In the genomic region with DNA sequence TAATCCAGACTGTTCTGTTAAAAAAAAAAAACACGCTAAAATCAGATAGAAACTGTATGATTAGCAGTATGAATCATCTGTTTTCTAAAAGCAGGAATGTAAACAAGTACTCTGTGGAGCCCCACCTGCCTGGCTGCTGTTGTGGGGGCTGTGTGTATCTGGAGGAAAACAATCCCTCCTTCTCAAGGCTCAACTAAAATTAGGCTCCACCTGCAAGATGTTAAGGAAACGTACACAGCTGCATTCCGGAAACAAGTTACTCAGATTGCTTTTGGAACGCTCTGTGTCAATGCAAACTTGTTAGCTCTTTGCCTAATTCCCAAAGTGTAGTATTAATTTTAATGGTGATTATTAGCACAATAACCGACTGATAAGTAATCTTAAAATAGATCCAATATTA, we compare ENCODE assay signal across 24 mouse cellular contexts.
DNase-seq lines count a peak whose midpoint lies in the region; ATAC-seq and TF ChIP-seq lines count a peak whose summit lies in the region.
"Had no signal": no experiment of that assay in that cellular context is flagged by ENCODE, and none has a peak within 500 bp of the region (broad histone marks: within the 10 kb centered on the region; RNA-seq: fewer than 3 reads in every experiment).

No protein-coding gene starts in this region.

- no peaks in the 10 kb centered on the region for H3K36me3 ChIP-seq in intestine, embryonic 15.5 days
- H3K36me3 ChIP-seq in intestine, embryonic 16.5 days (ENCODE audit: control insufficient read depth, insufficient read depth, low read length), result no peaks in the 10 kb centered on the region
- no peaks in the 10 kb centered on the region for H3K36me3 ChIP-seq in embryonic facial prominence, embryonic 13.5 days
- no peaks in the 10 kb centered on the region for H3K36me3 ChIP-seq in hindbrain, postnatal 0 days (ENCODE audit: insufficient read depth, low read length)
- H3K36me3 ChIP-seq: embryonic facial prominence, embryonic 12.5 days; G1E; heart, embryonic 15.5 days; hindbrain, embryonic 10.5 days; limb, embryonic 13.5 days; liver, embryonic 12.5 days; midbrain, embryonic 12.5 days; neural tube, embryonic 15.5 days had no signal

- 0 out of 2 replicates have a peak overlapping the region, but pooled peaks have one; percentile 7 for H3K27ac ChIP-seq in intestine, embryonic 15.5 days
- H3K27ac ChIP-seq in intestine, embryonic 16.5 days (ENCODE audit: low read length), result no peak overlapping the region
- no peak overlapping the region for H3K27ac ChIP-seq in embryonic facial prominence, embryonic 13.5 days
- H3K27ac ChIP-seq in hindbrain, postnatal 0 days, result no peak overlapping the region
- H3K27ac ChIP-seq: embryonic facial prominence, embryonic 12.5 days; limb, embryonic 13.5 days; liver, embryonic 12.5 days; midbrain, embryonic 12.5 days; neural tube, embryonic 15.5 days had no signal

- DNase-seq in urinary bladder, postnatal 14 days (ENCODE audit: low spot score), result peak; percentile 43
- DNase-seq in urinary bladder, adult 18-20 months (ENCODE audit: low spot score in 2 of 2), result no peak
- no peak for DNase-seq in hindbrain, postnatal 0 days (ENCODE audit: low spot score)
- DNase-seq: adrenal gland, postnatal 10 days; B cell, adult 2 months; cerebellum, adult 9-11 months; gastrocnemius, postnatal 36 days; lung, postnatal 14 days had no signal

- no peak for TF ChIP-seq CTCF in hindbrain, postnatal 0 days (IDR thresholded peaks at IDR 0.05; ENCODE audit: low read depth)

- WGBS in intestine, embryonic 15.5 days, result 30% methylated on average over 5 of the region's 5 CpGs
- 28% methylated on average over 5 of the region's 5 CpGs for WGBS in intestine, embryonic 16.5 days
- WGBS in embryonic facial prominence, embryonic 13.5 days, result 11% methylated on average over 5 of the region's 5 CpGs
- WGBS in hindbrain, postnatal 0 days, result 69% methylated on average over 5 of the region's 5 CpGs

- no peak for ATAC-seq in intestine, embryonic 15.5 days
- ATAC-seq in intestine, embryonic 16.5 days, result no peak
- no peak for ATAC-seq in embryonic facial prominence, embryonic 13.5 days (ENCODE audit: insufficient number of reproducible peaks, insufficient read depth, low FRiP score, low TSS enrichment, low read depth)
- ATAC-seq in frontal cortex, adult (ENCODE audit: low TSS enrichment), result no peak
- no peak for ATAC-seq in hindbrain, postnatal 0 days
- ATAC-seq: activated CD4-positive, CD25-positive, alpha-beta regulatory T cell, adult 4 months; forebrain, embryonic 16.5 days; hindbrain, embryonic 16.5 days; liver, embryonic 12.5 days had no signal

- peaks cover 12% of the 10 kb centered on the region for H3K4me1 ChIP-seq in intestine, embryonic 15.5 days (replicated peaks)
- H3K4me1 ChIP-seq in intestine, embryonic 16.5 days (ENCODE audit: control insufficient read depth, insufficient read depth, low read length), result peaks cover 30% of the 10 kb centered on the region
- peaks cover 68% of the 10 kb centered on the region for H3K4me1 ChIP-seq in embryonic facial prominence, embryonic 13.5 days
- no peaks in the 10 kb centered on the region for H3K4me1 ChIP-seq in hindbrain, postnatal 0 days (ENCODE audit: insufficient read depth, low read length)

- no peaks in the 10 kb centered on the region for H3K27me3 ChIP-seq in intestine, embryonic 15.5 days (replicated peaks)
- H3K27me3 ChIP-seq in intestine, embryonic 16.5 days (replicated peaks; ENCODE audit: control insufficient read depth, insufficient read depth, low read length), result no peaks in the 10 kb centered on the region
- no peaks in the 10 kb centered on the region for H3K27me3 ChIP-seq in embryonic facial prominence, embryonic 13.5 days
- H3K27me3 ChIP-seq in hindbrain, postnatal 0 days (ENCODE audit: insufficient read depth, low read length), result no peaks in the 10 kb centered on the region
- H3K27me3 ChIP-seq: CH12.LX; embryonic facial prominence, embryonic 12.5 days; heart, embryonic 15.5 days had no signal

- H3K9me3 ChIP-seq in intestine, embryonic 15.5 days, result no peaks in the 10 kb centered on the region
- H3K9me3 ChIP-seq in intestine, embryonic 16.5 days (ENCODE audit: control insufficient read depth, low read length), result no peaks in the 10 kb centered on the region
- no peaks in the 10 kb centered on the region for H3K9me3 ChIP-seq in embryonic facial prominence, embryonic 13.5 days
- H3K9me3 ChIP-seq in hindbrain, postnatal 0 days (ENCODE audit: low read length), result no peaks in the 10 kb centered on the region
- H3K9me3 ChIP-seq: embryonic facial prominence, embryonic 12.5 days; heart, embryonic 15.5 days; hindbrain, embryonic 10.5 days; limb, embryonic 13.5 days; liver, embryonic 12.5 days; midbrain, embryonic 12.5 days; neural tube, embryonic 15.5 days had no signal

- no peak overlapping the region for H3K4me2 ChIP-seq in intestine, embryonic 15.5 days (replicated peaks)
- no peak overlapping the region for H3K4me2 ChIP-seq in intestine, embryonic 16.5 days (ENCODE audit: low read depth, low read length)
- H3K4me2 ChIP-seq in embryonic facial prominence, embryonic 13.5 days, result peak overlapping the region; percentile 7; the same call in 1 of the 2 replicates
- no peak overlapping the region for H3K4me2 ChIP-seq in hindbrain, postnatal 0 days (ENCODE audit: low read depth, low read length)
- H3K4me2 ChIP-seq: heart, embryonic 15.5 days; limb, embryonic 13.5 days; liver, embryonic 12.5 days; midbrain, embryonic 12.5 days; neural tube, embryonic 15.5 days had no signal

- H3K9ac ChIP-seq in intestine, embryonic 15.5 days, result no peak overlapping the region
- H3K9ac ChIP-seq in intestine, embryonic 16.5 days (ENCODE audit: low read depth, low read length), result no peak overlapping the region
- H3K9ac ChIP-seq in embryonic facial prominence, embryonic 13.5 days, result no peak overlapping the region
- H3K9ac ChIP-seq in hindbrain, postnatal 0 days (replicated peaks; ENCODE audit: low read length), result no peak overlapping the region
- H3K9ac ChIP-seq: embryonic facial prominence, embryonic 12.5 days; heart, embryonic 15.5 days; limb, embryonic 13.5 days; liver, embryonic 12.5 days; midbrain, embryonic 12.5 days; neural tube, embryonic 15.5 days had no signal

- H3K4me3 ChIP-seq in intestine, embryonic 15.5 days (replicated peaks), result no peak overlapping the region
- H3K4me3 ChIP-seq in intestine, embryonic 16.5 days (ENCODE audit: low read length), result no peak overlapping the region
- H3K4me3 ChIP-seq in embryonic facial prominence, embryonic 13.5 days, result no peak overlapping the region
- no peak overlapping the region for H3K4me3 ChIP-seq in hindbrain, postnatal 0 days (ENCODE audit: low read length)
- H3K4me3 ChIP-seq: embryonic facial prominence, embryonic 12.5 days; heart, embryonic 15.5 days; hindbrain, embryonic 10.5 days; limb, embryonic 13.5 days; liver, embryonic 12.5 days; midbrain, embryonic 12.5 days; neural tube, embryonic 15.5 days had no signal
